Mouse (Mus musculus): ENCODE results near the gene 1810055G02Rik.

DNA sequence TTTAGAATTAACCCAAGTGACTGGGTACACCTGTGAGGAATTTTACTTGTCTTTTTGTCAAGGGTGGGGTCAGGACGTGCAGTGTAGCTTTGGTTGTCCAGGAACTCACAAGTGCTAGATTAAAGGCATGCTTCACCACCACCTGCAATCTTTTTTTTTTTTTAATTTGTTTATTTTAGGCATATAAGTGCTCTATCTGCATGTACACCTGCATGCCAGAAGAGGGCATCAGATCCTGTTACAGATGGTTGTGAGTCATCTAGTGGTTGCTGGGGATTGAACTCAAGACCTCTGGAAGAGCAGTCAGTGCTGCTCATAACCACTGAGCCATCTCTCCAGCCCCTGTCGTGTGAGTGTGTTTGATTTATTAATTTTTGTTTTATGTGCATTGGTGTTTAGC lies 20.8 kb downstream of the 1810055G02Rik start:
- TF ChIP-seq GATA1 (IDR thresholded peaks at IDR 0.05; ENCODE audit: borderline replicate concordance, low read length) (no peak), FLI1 (IDR thresholded peaks at IDR 0.05; ENCODE audit: low read length) (no peak)

All from megakaryocyte, embryonic 14.5 days (primary cell).